Mouse (Mus musculus) T-helper 1 cell (primary cell): ENCODE data around the gene Kctd3.

ENCODE experiments used
- in situ Hi-C: fragments of 300-600 bp; cut with MboI, MseI; formaldehyde crosslinking; loops from one replicate; pipeline ENCODE4 v1.15.1; 2025; ENCODE audit warnings: high pct_unique_total_duplicates

The Kctd3 gene

GRCm38 (mm10) chr1:189012846-189013586, 5.4 kb upstream of the Kctd3 start:
- in situ Hi-C loops: loop anchor here (25.0 kb wide), 2 partner anchors 924 to 1801 kb away; partner anchors contain the start of genes Gpatch2 and Spata17

- in situ Hi-C loops: loop anchor here (25.0 kb wide), 2 partner anchors 927 to 1798 kb away; partner anchors contain the start of genes Gpatch2 and Spata17
These were observed 3.0 kb upstream of the Kctd3 start for GRCm38 (mm10) chr1:189010671-189011070.

GRCm38 (mm10) chr1:189007980-189008324, 311 bp upstream of the Kctd3 start:
- in situ Hi-C loops: loop anchor here (25.0 kb wide), 2 partner anchors 929 to 1796 kb away; partner anchors contain the start of genes Gpatch2 and Spata17

GRCm38 (mm10) chr1:189006826-189007225, 815 bp downstream of the Kctd3 start:
- in situ Hi-C loops: loop anchor here (25.0 kb wide), 2 partner anchors 930 to 1795 kb away; partner anchors contain the start of genes Gpatch2 and Spata17

GRCm38 (mm10) chr1:189006267-189006666, 1.4 kb downstream of the Kctd3 start:
- in situ Hi-C loops: loop anchor here (25.0 kb wide), 2 partner anchors 931 to 1794 kb away; partner anchors contain the start of genes Gpatch2 and Spata17

- in situ Hi-C loops: loop anchor here (25.0 kb wide), 2 partner anchors 933 to 1792 kb away; partner anchors contain the start of genes Gpatch2 and Spata17
These were observed 2.9 kb downstream of the Kctd3 start for GRCm38 (mm10) chr1:189004774-189005173.

- in situ Hi-C loops: loop anchor here (25.0 kb wide), 2 partner anchors 935 to 1790 kb away; partner anchors contain the start of genes Gpatch2 and Spata17
These were observed 5.8 kb downstream of the Kctd3 start for GRCm38 (mm10) chr1:189001815-189002214.

- in situ Hi-C loops: loop anchor here (25.0 kb wide), 2 partner anchors 937 to 1788 kb away; partner anchors contain the start of genes Gpatch2 and Spata17
These were observed 7.7 kb downstream of the Kctd3 start for GRCm38 (mm10) chr1:188999981-189000380.

GRCm38 (mm10) chr1:188997921-188998320, 9.7 kb downstream of the Kctd3 start:
- in situ Hi-C loops: no loop called here

GRCm38 (mm10) chr1:188993218-188993617, 14.4 kb downstream of the Kctd3 start:
- in situ Hi-C loops: no loop called here

- in situ Hi-C loops: no loop called here
These were observed 27.6 kb downstream of the Kctd3 start for GRCm38 (mm10) chr1:188980050-188980449.

- in situ Hi-C loops: no loop called here
These were observed 33.7 kb downstream of the Kctd3 start for GRCm38 (mm10) chr1:188973926-188974325.

GRCm38 (mm10) chr1:188973078-188973477, 34.6 kb downstream of the Kctd3 start:
- in situ Hi-C loops: no loop called here

GRCm38 (mm10) chr1:188952501-188952900, 55.1 kb downstream of the Kctd3 start:
- in situ Hi-C loops: no loop called here

- in situ Hi-C loops: no loop called here
These were observed 56.5 kb downstream of the Kctd3 start for GRCm38 (mm10) chr1:188951091-188951490.

GRCm38 (mm10) chr1:188948276-188948675, 59.4 kb downstream of the Kctd3 start:
- in situ Hi-C loops: no loop called here

- in situ Hi-C loops: no loop called here
These were observed 59.8 kb downstream of the Kctd3 start for GRCm38 (mm10) chr1:188947794-188948193.

- in situ Hi-C loops: no loop called here
These were observed 60.8 kb downstream of the Kctd3 start for GRCm38 (mm10) chr1:188946849-188947248.

GRCm38 (mm10) chr1:188945326-188945725, 62.3 kb downstream of the Kctd3 start:
- in situ Hi-C loops: no loop called here

GRCm38 (mm10) chr1:188937246-188937780, 70.3 kb downstream of the Kctd3 start:
- in situ Hi-C loops: no loop called here
